Comparison of ENCODE assay signal across 8 mouse cellular contexts in genomic region chr5:91138970-91139369, GRCm38 (mm10). TPM values are rescaled to one million over a fixed set of nuclear protein-coding genes. Genes with fewer than 3 reads are reported as not detected.
DNase-seq lines count a peak whose midpoint lies in the region; ATAC-seq and TF ChIP-seq lines count a peak whose summit lies in the region.

No protein-coding gene starts in this region.

- no peaks in the 10 kb centered on the region for H3K9me3 ChIP-seq in embryonic facial prominence, embryonic 12.5 days
- H3K9me3 ChIP-seq in intestine, embryonic 15.5 days = no peaks in the 10 kb centered on the region
- H3K9me3 ChIP-seq in neural tube, embryonic 12.5 days = no peaks in the 10 kb centered on the region

- no peak overlapping the region for H3K9ac ChIP-seq in embryonic facial prominence, embryonic 12.5 days
- H3K9ac ChIP-seq in intestine, embryonic 15.5 days = peak overlapping the region; percentile 45; the same call in 1 of the 2 replicates
- peak overlapping the region; percentile 45; the same call in 1 of the 2 replicates for H3K9ac ChIP-seq in neural tube, embryonic 12.5 days

- intact Hi-C loops in left cerebral cortex, adult 2 months (cut with DNase I) = no loop called here
- intact Hi-C loops in left cerebral cortex, postnatal 4 days (cut with DNase I) = no loop called here

- TF ChIP-seq CTCF in left cerebral cortex, adult 2 months (IDR thresholded peaks at IDR 0.05) = no peak

- no peak overlapping the region for H3K27ac ChIP-seq in left cerebral cortex, adult 2 months
- H3K27ac ChIP-seq in embryonic facial prominence, embryonic 12.5 days = no peak overlapping the region
- no peak overlapping the region for H3K27ac ChIP-seq in intestine, embryonic 15.5 days
- H3K27ac ChIP-seq in neural tube, embryonic 12.5 days = no peak overlapping the region

- no peaks in the 10 kb centered on the region for H3K36me3 ChIP-seq in embryonic facial prominence, embryonic 12.5 days
- no peaks in the 10 kb centered on the region for H3K36me3 ChIP-seq in intestine, embryonic 15.5 days
- H3K36me3 ChIP-seq in neural tube, embryonic 12.5 days = no peaks in the 10 kb centered on the region

- no peak for ATAC-seq in embryonic facial prominence, embryonic 12.5 days (ENCODE audit: insufficient number of reproducible peaks, insufficient read depth, low FRiP score, low TSS enrichment)
- ATAC-seq in intestine, embryonic 15.5 days = peak; percentile 44
- ATAC-seq in neural tube, embryonic 12.5 days (ENCODE audit: low FRiP score, low read depth) = peak; percentile 51

- WGBS in embryonic facial prominence, embryonic 12.5 days = 2% methylated on average over 7 of the region's 7 CpGs
- 8% methylated on average over 7 of the region's 7 CpGs for WGBS in intestine, embryonic 15.5 days
- 3% methylated on average over 7 of the region's 7 CpGs for WGBS in neural tube, embryonic 12.5 days

- DNase-seq in left cerebral cortex, adult 2 months (ENCODE audit: extremely low spot score in 1 of 2, low spot score in 2 of 2) = no peak
- DNase-seq in left cerebral cortex, postnatal 4 days = no peak
- DNase-seq in gastrocnemius, postnatal 25 days = no peak
- no peak for DNase-seq in layer of hippocampus, postnatal 10 days (ENCODE audit: low spot score in 2 of 2)
- no peak for DNase-seq in kidney, postnatal 10 days

- peaks cover 4% of the 10 kb centered on the region; the same call in 1 of the 2 replicates for H3K4me1 ChIP-seq in embryonic facial prominence, embryonic 12.5 days
- H3K4me1 ChIP-seq in intestine, embryonic 15.5 days (replicated peaks) = peaks cover 4% of the 10 kb centered on the region; the same call in 1 of the 2 replicates
- H3K4me1 ChIP-seq in neural tube, embryonic 12.5 days = peaks cover 8% of the 10 kb centered on the region; the same call in 1 of the 2 replicates

- H3K27me3 ChIP-seq in embryonic facial prominence, embryonic 12.5 days = peaks cover 21% of the 10 kb centered on the region
- peaks cover 10% of the 10 kb centered on the region; the same call in 1 of the 2 replicates for H3K27me3 ChIP-seq in intestine, embryonic 15.5 days (replicated peaks)
- H3K27me3 ChIP-seq in neural tube, embryonic 12.5 days (replicated peaks) = peaks cover 18% of the 10 kb centered on the region

- H3K4me2 ChIP-seq in embryonic facial prominence, embryonic 12.5 days (replicated peaks) = peak overlapping the region; percentile 93
- H3K4me2 ChIP-seq in intestine, embryonic 15.5 days (replicated peaks) = peak overlapping the region; percentile 96
- peak overlapping the region; percentile 91 for H3K4me2 ChIP-seq in neural tube, embryonic 12.5 days (replicated peaks)

- peak overlapping the region; percentile 53 for H3K4me3 ChIP-seq in left cerebral cortex, adult 2 months
- H3K4me3 ChIP-seq in embryonic facial prominence, embryonic 12.5 days = peak overlapping the region; percentile 51
- peak overlapping the region; percentile 57 for H3K4me3 ChIP-seq in intestine, embryonic 15.5 days (replicated peaks)
- peak overlapping the region; percentile 59 for H3K4me3 ChIP-seq in neural tube, embryonic 12.5 days

RNA-seq across cellular contexts. Expression of gene Areg, which starts 0.4 kb away (rescaled TPM):
- under 1 TPM in 1 of 2 experiments, not detected in 1; 0.96 TPM for total RNA-seq in left cerebral cortex, adult 2 months (2021)
- total RNA-seq in left cerebral cortex, postnatal 4 days (2021) = not detected
- polyA plus RNA-seq in embryonic facial prominence, embryonic 12.5 days (2016; fragmentation: Nextera tagmentation; extraction: Ambion mirVana) = 0.27 and 0.31 TPM in 2 replicates
- polyA plus RNA-seq in intestine, embryonic 15.5 days (2015; fragmentation: Nextera tagmentation; extraction: Ambion mirVana) = 5.4 and 5.9 TPM in 2 replicates
- 0.47 and 0.50 TPM in 2 replicates for polyA plus RNA-seq in neural tube, embryonic 12.5 days (2016; fragmentation: Nextera tagmentation; extraction: Ambion mirVana)
- total RNA-seq in gastrocnemius, postnatal 25 days (2021) = not detected
- total RNA-seq in layer of hippocampus, postnatal 10 days (2021) = under 1 TPM in 1 of 2 experiments, not detected in 1; 0.27 TPM
